Mouse (Mus musculus) neural tube, embryonic 12.5 days (tissue): ENCODE data around the gene Tmem198b. TPM values are rescaled to one million over a fixed set of nuclear protein-coding genes. Genes with fewer than 3 reads are reported as not detected.
A peak's percentile ranks its signal among the peaks of the same experiment; 100 is the strongest.
"Not testable (repeated sequence)": the region's sequence is repeated elsewhere in the genome, so short reads cannot be mapped to it uniquely, and the experiment has no call there.

ENCODE experiments used
- ATAC-seq: fragments of 200-750 bp; cut with Nextera tagmentation; 2 replicates; pipeline ENCODE4 v1.8.0; 2017; ENCODE audit warnings: low read depth, mild to moderate bottlenecking, moderate TSS enrichment, moderate library complexity; ENCODE audit not compliant: low FRiP score
- H3K27ac ChIP-seq: fragments of 300-500 bp; sonication (generic); 2 replicates; pipeline ENCODE4 v1.5.1; 2016
- H3K27me3 ChIP-seq: fragments of 300-500 bp; sonication (generic); replicated peaks from 2 replicates; pipeline ENCODE4 v1.6.1; 2016; ENCODE audit warnings: mild to moderate bottlenecking
- H3K36me3 ChIP-seq: fragments of 300-500 bp; sonication (generic); 2 replicates; pipeline ENCODE4 v1.6.1; 2016; ENCODE audit warnings: mild to moderate bottlenecking
- H3K4me1 ChIP-seq: fragments of 300-500 bp; sonication (generic); 2 replicates; pipeline ENCODE4 v1.6.1; 2016
- H3K4me2 ChIP-seq: fragments of 300-500 bp; sonication (generic); replicated peaks from 2 replicates; pipeline ENCODE4 v1.6.1; 2016; ENCODE audit warnings: mild to moderate bottlenecking
- H3K4me3 ChIP-seq: fragments of 300-500 bp; sonication (generic); 2 replicates; pipeline ENCODE4 v1.5.1; 2016
- H3K9ac ChIP-seq: fragments of 300-500 bp; sonication (generic); 2 replicates; pipeline ENCODE4 v1.6.1; 2016; ENCODE audit warnings: mild to moderate bottlenecking
- H3K9me3 ChIP-seq: fragments of 300-500 bp; sonication (generic); 2 replicates; pipeline ENCODE4 v1.6.1; 2016; ENCODE audit warnings: mild to moderate bottlenecking
- WGBS: fragments of 180-500 bp; shearing (Covaris S2); methylation state at CpG from one replicate; pipeline ENCODE4 v1.1.7; 2016; 5-methylcytosine and 5-hydroxymethylcytosine counted together
- polyA plus RNA-seq: library from polyadenylated mRNA; unstranded; fragments of >200 nt; fragmentation: Nextera tagmentation; extraction: Ambion mirVana; gene quantifications from 2 replicates; pipeline ENCODE4 v1.2.1, GENCODE M21; 2016

The Tmem198b gene
- 18.7 and 19.7 TPM in 2 replicates for polyA plus RNA-seq

DNA sequence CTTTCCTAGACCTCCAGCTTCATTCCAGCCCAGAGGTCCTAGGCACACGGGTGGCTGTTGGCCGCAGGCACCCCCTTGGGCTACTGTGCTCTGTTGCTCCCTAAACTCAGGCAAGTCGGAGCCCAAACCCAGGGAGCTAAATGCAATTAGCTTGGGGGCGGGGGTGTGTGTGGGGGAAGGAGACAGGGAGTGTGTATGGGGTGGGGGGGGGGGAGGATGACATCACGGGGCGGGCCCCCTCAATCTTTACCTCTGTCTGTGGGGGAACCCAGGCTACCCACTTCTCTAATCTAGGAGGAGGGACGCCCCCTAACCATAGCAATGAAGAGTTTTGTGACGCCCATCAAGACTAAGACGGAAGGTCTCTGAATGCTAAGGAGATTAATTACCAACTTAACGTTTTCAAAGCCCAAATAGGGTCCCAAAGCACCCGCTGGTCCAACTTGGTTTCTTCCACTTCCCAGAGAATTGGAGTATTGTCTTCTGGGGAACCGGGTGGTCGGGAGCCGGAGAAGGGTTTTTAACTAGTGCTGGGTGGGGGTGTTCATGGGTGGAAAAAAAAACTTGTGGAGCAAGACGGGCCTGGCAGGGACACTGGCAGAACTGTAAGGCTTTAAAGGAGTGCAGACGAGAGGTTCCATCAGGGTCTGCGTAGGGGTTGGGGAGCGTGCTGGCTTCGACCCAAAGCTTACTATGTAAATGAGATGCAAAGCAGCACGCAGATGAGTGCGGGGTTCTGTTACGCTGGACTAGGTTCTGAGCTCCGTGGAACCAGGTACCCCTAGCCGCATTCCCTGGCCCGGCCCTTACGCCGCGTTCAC, at the start of gene Tmem198b:
TSS of gene Tmem198b (minus strand) at position 100 of the 821 bp plus-strand sequence.
- H3K27ac ChIP-seq: peak within 1 kb of the TSS; percentile 95
- under 1% methylated on average over 27 of the region's 28 CpGs for WGBS
- peaks cover 33% of the 10 kb centered on the region for H3K36me3 ChIP-seq
- H3K27me3 ChIP-seq: no peaks in the 10 kb centered on the region
- peaks cover 51% of the 10 kb centered on the region for H3K4me1 ChIP-seq
- ATAC-seq: peak; percentile 72
- peak within 1 kb of the TSS; percentile 78 for H3K4me2 ChIP-seq
- no peaks in the 10 kb centered on the region for H3K9me3 ChIP-seq
- peak within 1 kb of the TSS; percentile 78 for H3K9ac ChIP-seq
- peak within 1 kb of the TSS; percentile 82 for H3K4me3 ChIP-seq

DNA sequence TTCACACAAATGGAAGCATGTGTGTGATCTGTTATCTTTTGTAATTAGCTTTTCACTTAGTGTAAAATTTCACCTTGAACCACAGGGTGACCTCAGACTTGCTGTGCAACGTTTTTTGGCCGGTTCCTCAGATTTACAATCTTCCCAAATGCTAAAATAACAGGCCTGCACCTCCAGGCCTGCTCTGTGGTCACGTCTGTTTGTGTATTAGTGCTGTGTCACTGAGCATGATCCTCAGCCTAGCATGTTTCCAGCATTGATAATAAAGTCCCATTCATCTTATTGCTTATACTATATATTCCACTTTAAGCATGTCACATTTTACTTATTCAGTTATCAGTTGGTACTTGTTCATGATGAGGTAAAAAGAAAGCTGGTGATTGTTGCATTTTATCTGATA, 46.2 kb upstream of the Tmem198b start:
- Histone ChIP-seq H3K9ac (no peak overlapping the region), H3K4me1 (0 out of 2 replicates have a peak, but pooled peaks cover 4% of the 10 kb centered on the region), H3K27ac (no peak overlapping the region), H3K4me3 (no peak overlapping the region), H3K36me3 (peaks cover 39% of the 10 kb centered on the region), H3K27me3 (no peaks in the 10 kb centered on the region), H3K4me2 (no peak overlapping the region), H3K9me3 (no peaks in the 10 kb centered on the region)
- no peak for ATAC-seq
- 68% methylated on average over 3 of the region's 3 CpGs for WGBS

DNA sequence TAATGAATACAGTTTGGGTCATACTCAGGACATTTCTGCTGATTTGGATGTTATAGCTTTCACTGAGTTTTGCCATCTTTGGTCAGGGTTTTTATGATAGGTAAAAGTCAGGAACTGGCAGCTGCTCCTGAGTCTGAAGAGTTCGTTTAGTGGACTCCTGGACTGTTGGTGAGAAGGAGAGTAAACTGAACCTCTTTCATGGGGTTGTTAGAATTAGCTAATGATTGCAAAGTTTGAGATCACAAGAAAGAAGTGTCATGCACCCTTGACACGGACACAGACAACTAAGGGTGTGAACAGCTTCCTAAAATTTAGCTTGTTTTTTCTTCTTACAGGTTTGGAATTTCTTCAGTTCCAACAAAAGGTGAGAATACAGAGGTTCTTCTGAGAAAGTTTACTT, 44.3 kb upstream of the Tmem198b start:
- Histone ChIP-seq H3K4me3 (no peak overlapping the region), H3K9ac (no peak overlapping the region), H3K9me3 (no peaks in the 10 kb centered on the region), H3K27ac (no peak overlapping the region), H3K27me3 (no peaks in the 10 kb centered on the region), H3K4me1 (0 out of 2 replicates have a peak, but pooled peaks cover 4% of the 10 kb centered on the region), H3K36me3 (peaks cover 34% of the 10 kb centered on the region), H3K4me2 (no peak overlapping the region)
- WGBS: 56% methylated on average over 2 of the region's 2 CpGs
- ATAC-seq: no peak

DNA sequence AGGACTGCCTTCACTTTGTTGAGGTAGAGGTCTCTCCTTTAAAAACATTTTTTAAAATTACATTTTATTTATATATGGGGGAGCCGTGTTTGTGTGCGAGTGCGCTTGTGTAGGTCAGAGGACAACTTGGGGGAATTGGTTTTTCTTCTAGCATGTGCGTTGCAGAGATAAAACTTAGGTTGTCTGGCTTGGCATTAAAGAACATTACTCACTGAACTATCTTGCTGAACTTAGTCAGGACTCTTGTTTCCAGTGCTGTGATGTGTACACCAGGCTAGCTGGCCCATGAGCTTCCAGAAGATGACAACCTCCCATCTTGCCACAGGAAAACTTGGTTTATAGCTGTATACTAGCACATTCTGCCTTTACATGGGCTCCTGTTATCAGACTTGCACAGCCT, 42.5 kb upstream of the Tmem198b start:
- H3K4me1 ChIP-seq: 0 out of 2 replicates have a peak, but pooled peaks cover 4% of the 10 kb centered on the region
- H3K27me3 ChIP-seq: no peaks in the 10 kb centered on the region
- H3K9me3 ChIP-seq: no peaks in the 10 kb centered on the region
- peaks cover 42% of the 10 kb centered on the region for H3K36me3 ChIP-seq
- no peak overlapping the region for H3K4me2 ChIP-seq
- WGBS: 96% methylated on average over 4 of the region's 4 CpGs
- no peak for ATAC-seq
- H3K27ac ChIP-seq: no peak overlapping the region
- H3K4me3 ChIP-seq: no peak overlapping the region
- H3K9ac ChIP-seq: no peak overlapping the region

DNA sequence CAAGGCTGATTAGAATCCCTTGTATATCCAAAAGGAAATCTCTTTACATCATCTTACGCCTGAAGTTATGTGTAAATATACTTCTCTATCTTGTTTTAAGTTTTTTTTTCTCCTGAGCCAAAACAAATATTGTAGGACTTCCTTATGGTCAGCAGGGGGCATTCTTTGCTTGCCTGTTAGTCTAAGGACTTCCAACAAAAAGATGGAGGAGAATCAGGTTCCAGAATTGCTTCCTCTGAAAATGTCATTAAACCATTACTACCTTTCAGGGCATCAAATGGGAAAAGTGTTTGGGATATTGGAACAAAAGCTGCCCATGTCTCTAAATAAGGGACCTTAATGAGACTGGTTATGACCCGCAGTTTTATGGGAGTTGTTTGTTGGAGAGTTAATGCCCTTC, 41.3 kb upstream of the Tmem198b start:
- 0 out of 2 replicates have a peak, but pooled peaks cover 4% of the 10 kb centered on the region for H3K4me1 ChIP-seq
- H3K4me2 ChIP-seq: no peak overlapping the region
- no peak overlapping the region for H3K4me3 ChIP-seq
- H3K9me3 ChIP-seq: no peaks in the 10 kb centered on the region
- peaks cover 51% of the 10 kb centered on the region for H3K36me3 ChIP-seq
- H3K9ac ChIP-seq: no peak overlapping the region
- H3K27me3 ChIP-seq: no peaks in the 10 kb centered on the region
- no peak for ATAC-seq
- WGBS: 22% methylated on average over 2 of the region's 2 CpGs
- no peak overlapping the region for H3K27ac ChIP-seq

DNA sequence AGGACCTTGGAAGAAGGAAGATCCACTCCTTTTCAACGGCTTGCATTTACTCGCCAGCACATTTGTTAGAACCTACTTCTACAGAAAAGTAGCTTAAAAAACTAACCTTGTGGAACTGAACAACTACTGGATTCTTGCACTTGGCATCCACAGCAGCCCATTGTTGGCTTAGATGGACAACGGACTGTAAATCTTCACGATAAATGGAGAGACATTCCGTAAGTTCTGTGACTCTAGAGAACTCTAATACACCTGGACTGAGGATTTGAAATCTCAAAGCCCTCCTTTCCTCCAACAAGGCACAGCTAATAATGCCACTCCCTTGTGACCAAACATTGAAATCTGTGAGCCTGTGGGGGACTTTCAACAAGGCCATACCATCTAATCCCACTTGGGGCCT, 39.1 kb upstream of the Tmem198b start:
- 0 out of 2 replicates have a peak, but pooled peaks cover 4% of the 10 kb centered on the region for H3K4me1 ChIP-seq
- no peak overlapping the region for H3K9ac ChIP-seq
- peaks cover 44% of the 10 kb centered on the region for H3K36me3 ChIP-seq

DNA sequence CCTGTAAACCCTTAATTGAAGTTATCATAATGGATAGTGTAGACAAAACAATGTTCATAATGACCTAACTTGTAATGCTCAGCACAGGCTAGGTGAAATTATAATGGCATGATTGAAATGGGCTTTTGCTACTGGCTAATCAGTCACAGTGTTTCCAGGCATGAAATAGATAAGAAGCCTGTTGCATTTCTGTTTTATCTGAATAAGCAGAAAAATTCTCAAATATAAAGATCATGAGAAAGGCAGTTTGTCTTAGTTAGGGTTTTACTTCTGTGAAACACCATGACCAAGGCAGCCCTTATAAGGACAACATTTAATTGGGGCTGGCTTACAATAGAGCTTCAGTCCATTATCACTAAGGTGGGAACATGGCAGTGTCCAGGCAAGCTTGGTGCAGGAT, 36.4 kb upstream of the Tmem198b start:
- Histone ChIP-seq H3K27me3 (no peaks in the 10 kb centered on the region), H3K36me3 (peaks cover 52% of the 10 kb centered on the region), H3K4me2 (no peak overlapping the region), H3K9ac (no peak overlapping the region), H3K27ac (no peak overlapping the region), H3K9me3 (no peaks in the 10 kb centered on the region), H3K4me3 (no peak overlapping the region), H3K4me1 (0 out of 2 replicates have a peak, but pooled peaks cover under 1% of the 10 kb centered on the region)
- ATAC-seq: no peak

More for the DNA sequence above, 39.1 kb upstream of the Tmem198b start:
- Histone ChIP-seq H3K4me3 (no peak overlapping the region), H3K4me2 (no peak overlapping the region), H3K27ac (no peak overlapping the region), H3K9me3 (no peaks in the 10 kb centered on the region), H3K27me3 (no peaks in the 10 kb centered on the region)
- WGBS: 93% methylated on average over 5 of the region's 5 CpGs
- no peak for ATAC-seq

DNA sequence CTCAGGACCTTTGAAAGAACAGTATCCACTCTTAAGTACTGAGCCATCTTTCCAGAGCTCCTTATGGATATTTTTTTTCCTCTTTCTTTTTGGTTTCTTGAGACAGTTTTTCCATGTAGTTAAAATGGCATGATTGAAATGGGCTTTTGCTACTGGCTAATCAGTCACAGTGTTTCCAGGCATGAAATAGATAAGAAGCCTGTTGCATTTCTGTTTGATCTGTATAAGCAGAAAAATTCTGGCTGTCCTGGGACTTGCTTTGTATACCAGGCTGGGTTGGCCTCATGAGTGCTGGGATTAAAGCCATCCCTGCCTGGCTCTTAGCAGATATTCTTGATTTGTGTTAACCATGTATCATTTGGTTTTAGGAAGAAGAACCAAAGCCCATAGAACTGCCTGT, 35.3 kb upstream of the Tmem198b start:
- Histone ChIP-seq H3K27me3 (no peaks in the 10 kb centered on the region), H3K4me2 (no peak overlapping the region), H3K9me3 (no peaks in the 10 kb centered on the region), H3K4me3 (no peak overlapping the region), H3K27ac (no peak overlapping the region), H3K36me3 (peaks cover 59% of the 10 kb centered on the region), H3K4me1 (no peaks in the 10 kb centered on the region), H3K9ac (no peak overlapping the region)
- no peak for ATAC-seq

DNA sequence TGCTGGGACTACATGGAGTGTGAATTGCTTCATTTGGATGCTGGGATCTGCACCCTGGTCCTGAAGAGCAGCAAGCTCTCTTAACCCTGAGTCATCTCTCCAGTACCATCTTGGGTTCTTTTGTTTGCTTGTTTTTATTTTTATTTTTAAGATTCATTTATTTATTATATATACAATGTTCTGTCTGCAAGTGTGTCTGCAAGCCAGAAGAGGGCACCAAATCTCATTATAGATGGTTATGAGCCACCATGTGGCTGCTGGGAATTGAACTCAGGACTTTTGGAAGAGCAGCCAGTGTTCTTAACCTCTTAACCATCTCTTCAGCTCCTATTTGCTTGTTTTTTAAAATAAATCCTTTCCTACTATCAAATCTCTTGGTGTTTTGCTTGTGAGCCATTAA, 33.2 kb upstream of the Tmem198b start:
- no peaks in the 10 kb centered on the region for H3K9me3 ChIP-seq
- ATAC-seq: no peak
- no peak overlapping the region for H3K9ac ChIP-seq
- H3K27ac ChIP-seq: no peak overlapping the region
- H3K4me2 ChIP-seq: no peak overlapping the region
- no peaks in the 10 kb centered on the region for H3K27me3 ChIP-seq
- peaks cover 58% of the 10 kb centered on the region for H3K36me3 ChIP-seq
- no peaks in the 10 kb centered on the region for H3K4me1 ChIP-seq
- no peak overlapping the region for H3K4me3 ChIP-seq

DNA sequence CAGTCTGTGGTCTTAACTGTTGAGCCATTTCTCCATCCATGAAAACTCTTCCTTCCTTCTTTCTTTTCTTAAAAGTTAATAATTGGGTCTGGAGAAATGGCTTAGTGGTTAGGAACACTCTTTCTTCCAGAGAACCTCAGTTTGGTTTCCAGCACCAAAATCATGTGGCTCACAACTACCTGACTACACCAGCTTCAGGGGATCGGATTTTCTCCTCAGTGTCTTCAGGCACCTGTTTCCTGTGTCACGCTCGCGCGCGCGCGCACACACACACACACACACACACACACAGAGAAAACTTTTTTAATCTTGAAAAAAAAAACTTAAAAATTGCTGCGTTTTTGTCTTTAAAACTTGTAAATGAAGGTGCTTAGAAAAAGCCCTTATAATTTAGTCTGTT, 19.7 kb upstream of the Tmem198b start:
- Histone ChIP-seq H3K9ac (no peak overlapping the region), H3K9me3 (no peaks in the 10 kb centered on the region), H3K27ac (no peak overlapping the region), H3K4me2 (no peak overlapping the region), H3K4me1 (peaks cover 17% of the 10 kb centered on the region), H3K36me3 (peaks cover 20% of the 10 kb centered on the region; the same call in 1 of the 2 replicates), H3K27me3 (no peaks in the 10 kb centered on the region), H3K4me3 (no peak overlapping the region)
- ATAC-seq: no peak
- WGBS: 97% methylated on average over 9 of the region's 9 CpGs

DNA sequence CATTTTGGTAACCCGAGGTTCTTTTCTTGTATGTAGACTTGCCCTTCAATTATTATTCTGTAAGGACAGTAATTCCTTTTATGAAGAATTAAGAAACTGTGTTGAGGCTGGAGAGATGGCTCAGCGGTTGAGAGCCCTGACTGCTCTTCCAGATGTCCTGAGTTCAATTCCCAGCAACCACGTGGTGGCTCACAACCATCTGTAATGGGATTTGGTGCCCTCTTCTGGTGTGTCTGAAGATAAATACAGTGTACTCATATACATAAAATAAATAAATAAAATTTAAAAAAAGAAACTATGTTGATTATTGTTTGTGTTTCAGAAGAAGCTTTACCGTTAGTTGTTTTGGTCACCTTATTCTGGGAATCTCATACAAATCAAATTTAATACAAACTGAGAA, 18.9 kb upstream of the Tmem198b start:
- Histone ChIP-seq H3K4me1 (peaks cover 17% of the 10 kb centered on the region), H3K4me2 (peak overlapping the region; percentile 79), H3K36me3 (peaks cover 24% of the 10 kb centered on the region; the same call in 1 of the 2 replicates)
- 79% methylated on average over 4 of the region's 4 CpGs for WGBS
- not testable (repeated sequence) for ATAC-seq, H3K9ac ChIP-seq, H3K4me3 ChIP-seq, H3K27ac ChIP-seq, H3K9me3 ChIP-seq, H3K27me3 ChIP-seq

DNA sequence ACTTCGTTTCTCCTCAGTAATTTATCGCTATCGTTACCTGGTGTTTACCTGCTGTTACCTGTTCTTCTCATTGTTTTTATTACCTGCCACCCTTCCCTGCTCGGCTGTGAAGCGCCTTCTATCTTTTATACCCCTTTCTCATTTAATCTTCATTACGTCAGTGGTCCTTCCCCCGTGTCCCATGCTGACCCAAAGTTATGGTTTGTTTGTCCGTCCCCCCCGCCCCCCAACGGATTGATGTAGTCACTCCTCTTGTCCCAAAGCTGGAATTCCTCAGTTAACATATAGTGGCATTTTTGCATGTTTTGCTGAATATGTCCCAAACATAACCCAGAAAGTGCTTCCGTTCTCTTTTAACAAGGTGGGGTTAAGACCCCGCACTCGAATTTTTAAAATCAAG, 18.0 kb upstream of the Tmem198b start:
- no peaks in the 10 kb centered on the region for H3K9me3 ChIP-seq
- peak; percentile 17 for ATAC-seq
- H3K4me3 ChIP-seq: peak overlapping the region; percentile 81
- peak overlapping the region; percentile 70 for H3K9ac ChIP-seq
- peaks cover 28% of the 10 kb centered on the region for H3K36me3 ChIP-seq
- peaks cover 17% of the 10 kb centered on the region for H3K4me1 ChIP-seq
- H3K4me2 ChIP-seq: peak overlapping the region; percentile 79
- no peak overlapping the region for H3K27ac ChIP-seq
- WGBS: 8% methylated on average over 13 of the region's 13 CpGs
- H3K27me3 ChIP-seq: no peaks in the 10 kb centered on the region
